Mouse (Mus musculus) hindbrain, embryonic 12.5 days (tissue): ENCODE data around the gene Atp2c1. TPM values are rescaled to one million over a fixed set of nuclear protein-coding genes. Genes with fewer than 3 reads are reported as not detected.
A peak's percentile ranks its signal among the peaks of the same experiment; 100 is the strongest.

ENCODE experiments used
- ATAC-seq: fragments of 200-750 bp; cut with Nextera tagmentation; 2 replicates; pipeline ENCODE4 v1.8.0; 2017; ENCODE audit warnings: moderate TSS enrichment; ENCODE audit not compliant: low FRiP score
- H3K27ac ChIP-seq: fragments of 300-500 bp; sonication (generic); 2 replicates; pipeline ENCODE4 v1.5.1; 2016; ENCODE audit warnings: mild to moderate bottlenecking
- H3K27me3 ChIP-seq: fragments of 300-500 bp; sonication (generic); 2 replicates; pipeline ENCODE4 v1.6.1; 2016; ENCODE audit warnings: mild to moderate bottlenecking
- H3K36me3 ChIP-seq: fragments of 300-500 bp; sonication (generic); 2 replicates; pipeline ENCODE4 v1.6.1; 2016; ENCODE audit warnings: mild to moderate bottlenecking
- H3K4me1 ChIP-seq: fragments of 300-500 bp; sonication (generic); 2 replicates; pipeline ENCODE4 v1.6.1; 2016
- H3K4me2 ChIP-seq: fragments of 300-500 bp; sonication (generic); replicated peaks from 2 replicates; pipeline ENCODE4 v1.6.1; 2016; ENCODE audit warnings: mild to moderate bottlenecking
- H3K4me3 ChIP-seq: fragments of 300-500 bp; sonication (generic); 2 replicates; pipeline ENCODE4 v1.5.1; 2016; ENCODE audit warnings: mild to moderate bottlenecking
- H3K9ac ChIP-seq: fragments of 300-500 bp; sonication (generic); 2 replicates; pipeline ENCODE4 v1.6.1; 2016; ENCODE audit warnings: mild to moderate bottlenecking, moderate library complexity
- H3K9me3 ChIP-seq: fragments of 300-500 bp; sonication (generic); replicated peaks from 2 replicates; pipeline ENCODE4 v1.6.1; 2016; ENCODE audit warnings: mild to moderate bottlenecking
- WGBS: fragments of 180-500 bp; shearing (Covaris S2); methylation state at CpG from one replicate; pipeline ENCODE4 v1.1.7; 2016; 5-methylcytosine and 5-hydroxymethylcytosine counted together
- polyA plus RNA-seq: library from polyadenylated mRNA; unstranded; fragments of >200 nt; fragmentation: Nextera tagmentation; extraction: Ambion mirVana; gene quantifications from 2 replicates; pipeline ENCODE4 v1.2.1, GENCODE M21; 2016

Gene Atp2c1
- polyA plus RNA-seq, 1 experiment from 2014 or later = 99.3 TPM

GRCm38 (mm10) chr9:105482715-105483510 lies 44.2 kb downstream of the Atp2c1 start:
- H3K4me3 ChIP-seq = no peak overlapping the region
- no peak for ATAC-seq
- no peaks in the 10 kb centered on the region for H3K36me3 ChIP-seq
- H3K9ac ChIP-seq = no peak overlapping the region
- peaks cover 20% of the 10 kb centered on the region for H3K4me1 ChIP-seq
- no peak overlapping the region for H3K27ac ChIP-seq
- H3K4me2 ChIP-seq = no peak overlapping the region
- WGBS = 91% methylated on average over 4 of the region's 4 CpGs
- no peaks in the 10 kb centered on the region for H3K27me3 ChIP-seq
- H3K9me3 ChIP-seq = no peaks in the 10 kb centered on the region

- no peak overlapping the region for H3K27ac ChIP-seq
- no peaks in the 10 kb centered on the region for H3K36me3 ChIP-seq
- H3K27me3 ChIP-seq = no peaks in the 10 kb centered on the region
- no peak for ATAC-seq
- H3K9me3 ChIP-seq = no peaks in the 10 kb centered on the region
- H3K9ac ChIP-seq = no peak overlapping the region
- H3K4me2 ChIP-seq = no peak overlapping the region
- H3K4me3 ChIP-seq = no peak overlapping the region
- H3K4me1 ChIP-seq = peaks cover 20% of the 10 kb centered on the region
- 73% methylated on average over 4 of the region's 4 CpGs for WGBS
Measured at GRCm38 (mm10) chr9:105482070-105482469, 45.0 kb downstream of the Atp2c1 start.

- Histone ChIP-seq H3K4me1 (no peaks in the 10 kb centered on the region), H3K4me2 (no peak overlapping the region), H3K9me3 (no peaks in the 10 kb centered on the region), H3K27me3 (no peaks in the 10 kb centered on the region), H3K36me3 (no peaks in the 10 kb centered on the region), H3K9ac (no peak overlapping the region), H3K4me3 (no peak overlapping the region), H3K27ac (no peak overlapping the region)
- ATAC-seq = no peak
- 84% methylated on average over 3 of the region's 3 CpGs for WGBS
Measured at GRCm38 (mm10) chr9:105476134-105476533, 51.0 kb downstream of the Atp2c1 start.

GRCm38 (mm10) chr9:105474910-105475309 lies 52.2 kb downstream of the Atp2c1 start:
- Histone ChIP-seq H3K4me1 (no peaks in the 10 kb centered on the region), H3K4me2 (no peak overlapping the region), H3K4me3 (no peak overlapping the region), H3K27ac (no peak overlapping the region), H3K9me3 (no peaks in the 10 kb centered on the region), H3K9ac (no peak overlapping the region), H3K27me3 (no peaks in the 10 kb centered on the region), H3K36me3 (no peaks in the 10 kb centered on the region)
- ATAC-seq = no peak
- 88% methylated on average over 3 of the region's 3 CpGs for WGBS

- Histone ChIP-seq H3K4me1 (no peaks in the 10 kb centered on the region), H3K4me2 (no peak overlapping the region), H3K27me3 (no peaks in the 10 kb centered on the region), H3K9ac (no peak overlapping the region), H3K27ac (no peak overlapping the region), H3K9me3 (no peaks in the 10 kb centered on the region; the same call in 1 of the 2 replicates), H3K4me3 (no peak overlapping the region), H3K36me3 (peaks cover 28% of the 10 kb centered on the region)
- no peak for ATAC-seq
- WGBS = 100% methylated on average over 3 of the region's 3 CpGs
Measured at GRCm38 (mm10) chr9:105467787-105468186, 59.3 kb downstream of the Atp2c1 start.

- H3K9me3 ChIP-seq = no peaks in the 10 kb centered on the region
- H3K9ac ChIP-seq = no peak overlapping the region
- ATAC-seq = no peak
- H3K4me2 ChIP-seq = no peak overlapping the region
- peaks cover 41% of the 10 kb centered on the region for H3K36me3 ChIP-seq
- H3K4me3 ChIP-seq = no peak overlapping the region
- no peak overlapping the region for H3K27ac ChIP-seq
- no peaks in the 10 kb centered on the region for H3K27me3 ChIP-seq
- 95% methylated on average over 7 of the region's 7 CpGs for WGBS
- no peaks in the 10 kb centered on the region for H3K4me1 ChIP-seq
Measured at GRCm38 (mm10) chr9:105461496-105461895, 65.6 kb downstream of the Atp2c1 start.

- Histone ChIP-seq H3K9ac (no peak overlapping the region), H3K4me1 (no peaks in the 10 kb centered on the region), H3K27ac (no peak overlapping the region), H3K9me3 (no peaks in the 10 kb centered on the region), H3K27me3 (no peaks in the 10 kb centered on the region), H3K4me3 (no peak overlapping the region), H3K36me3 (peaks cover 40% of the 10 kb centered on the region), H3K4me2 (no peak overlapping the region)
- no peak for ATAC-seq
- WGBS = 93% methylated on average over 13 of the region's 13 CpGs
Measured at GRCm38 (mm10) chr9:105459032-105459431, 68.1 kb downstream of the Atp2c1 start.

- WGBS = 96% methylated on average over 6 of the region's 6 CpGs
- no peaks in the 10 kb centered on the region for H3K9me3 ChIP-seq
- ATAC-seq = no peak
- H3K4me2 ChIP-seq = no peak overlapping the region
- no peaks in the 10 kb centered on the region for H3K4me1 ChIP-seq
- peaks cover 25% of the 10 kb centered on the region for H3K36me3 ChIP-seq
- no peak overlapping the region for H3K27ac ChIP-seq
- no peaks in the 10 kb centered on the region for H3K27me3 ChIP-seq
- no peak overlapping the region for H3K9ac ChIP-seq
- H3K4me3 ChIP-seq = no peak overlapping the region
Measured at GRCm38 (mm10) chr9:105408549-105408948, 118.6 kb downstream of the Atp2c1 start.

- peaks cover 4% of the 10 kb centered on the region; the same call in 1 of the 2 replicates for H3K27me3 ChIP-seq
- H3K36me3 ChIP-seq = peaks cover 10% of the 10 kb centered on the region
- H3K4me1 ChIP-seq = peaks cover 23% of the 10 kb centered on the region
- H3K27ac ChIP-seq = peak within 1 kb of the TSS; percentile 85
- peak within 1 kb of the TSS; percentile 66 for H3K9ac ChIP-seq
- peak within 1 kb of the TSS; percentile 77 for H3K4me2 ChIP-seq
- ATAC-seq = peak; percentile 96
- peak within 1 kb of the TSS; percentile 71 for H3K4me3 ChIP-seq
- H3K9me3 ChIP-seq = no peaks in the 10 kb centered on the region
- WGBS = under 1% methylated on average over 44 of the region's 44 CpGs
Measured at GRCm38 (mm10) chr9:105395218-105395627, 131.9 kb downstream of the Atp2c1 start, which contains the start of the genes Aste1 and Nek11. Aste1 (plus strand) TSS chr9:105395392. Nek11 (minus strand) TSS chr9:105395524.

- peak; percentile 48 for ATAC-seq
- H3K36me3 ChIP-seq = peaks cover 10% of the 10 kb centered on the region
- H3K27me3 ChIP-seq = peaks cover 4% of the 10 kb centered on the region; the same call in 1 of the 2 replicates
- peak overlapping the region; percentile 71 for H3K4me3 ChIP-seq
- no peaks in the 10 kb centered on the region for H3K9me3 ChIP-seq
- H3K27ac ChIP-seq = no peak overlapping the region
- H3K4me1 ChIP-seq = peaks cover 20% of the 10 kb centered on the region
- no peak overlapping the region; the same call in 1 of the 2 replicates for H3K9ac ChIP-seq
- WGBS = 13% methylated on average over 11 of the region's 11 CpGs
- H3K4me2 ChIP-seq = peak overlapping the region; percentile 77
Measured at GRCm38 (mm10) chr9:105394720-105395119, 132.4 kb downstream of the Atp2c1 start.

- H3K4me1 ChIP-seq = peaks cover 4% of the 10 kb centered on the region
- H3K4me2 ChIP-seq = no peak overlapping the region
- no peak overlapping the region for H3K9ac ChIP-seq
- no peaks in the 10 kb centered on the region for H3K36me3 ChIP-seq
- H3K9me3 ChIP-seq = no peaks in the 10 kb centered on the region
- 66% methylated on average over 4 of the region's 5 CpGs for WGBS
- ATAC-seq = no peak
- no peak overlapping the region for H3K4me3 ChIP-seq
- peaks cover 4% of the 10 kb centered on the region; the same call in 1 of the 2 replicates for H3K27me3 ChIP-seq
- H3K27ac ChIP-seq = no peak overlapping the region
Measured at GRCm38 (mm10) chr9:105390616-105391015, 136.5 kb downstream of the Atp2c1 start.

- Histone ChIP-seq H3K4me2 (no peak overlapping the region), H3K4me1 (no peaks in the 10 kb centered on the region), H3K27ac (no peak overlapping the region), H3K9me3 (no peaks in the 10 kb centered on the region), H3K36me3 (no peaks in the 10 kb centered on the region), H3K27me3 (no peaks in the 10 kb centered on the region; the same call in 1 of the 2 replicates), H3K4me3 (no peak overlapping the region), H3K9ac (no peak overlapping the region)
- ATAC-seq = no peak
- 19% methylated on average over 4 of the region's 4 CpGs for WGBS
Measured at GRCm38 (mm10) chr9:105389289-105389688, 137.8 kb downstream of the Atp2c1 start.

- no peak for ATAC-seq
- H3K9ac ChIP-seq = no peak overlapping the region
- no peaks in the 10 kb centered on the region for H3K27me3 ChIP-seq
- no peaks in the 10 kb centered on the region for H3K9me3 ChIP-seq
- H3K4me1 ChIP-seq = no peaks in the 10 kb centered on the region
- no peak overlapping the region for H3K4me3 ChIP-seq
- H3K4me2 ChIP-seq = no peak overlapping the region
- WGBS = 86% methylated on average over 5 of the region's 5 CpGs
- no peak overlapping the region for H3K27ac ChIP-seq
- H3K36me3 ChIP-seq = no peaks in the 10 kb centered on the region
Measured at GRCm38 (mm10) chr9:105387403-105387802, 139.7 kb downstream of the Atp2c1 start.
